ENCODE assay signal across 15 mouse cellular contexts in genomic region chr16:41839751-41840404, GRCm38 (mm10).
DNase-seq lines count a peak whose midpoint lies in the region; ATAC-seq and TF ChIP-seq lines count a peak whose summit lies in the region.
"Had no signal": no experiment of that assay in that cellular context is flagged by ENCODE, and none has a peak within 500 bp of the region (broad histone marks: within the 10 kb centered on the region; RNA-seq: fewer than 3 reads in every experiment).

No protein-coding gene starts in this region.

- TF ChIP-seq POLR2A in heart, adult 2 months (IDR thresholded peaks at IDR 0.05; ENCODE audit: insufficient read depth, low read depth, low read length) = no peak

- ATAC-seq in heart, embryonic 16.5 days (replicated peaks; ENCODE audit: extremely low read depth, insufficient read depth, low FRiP score) = 0 out of 2 replicates have a peak, but pooled peaks have one; percentile 49
- peak; percentile 63; the same call in 1 of the 2 replicates for ATAC-seq in stomach, embryonic 14.5 days (ENCODE audit: insufficient number of reproducible peaks, insufficient read depth, low FRiP score, low read depth)
- ATAC-seq in stomach, postnatal 0 days (ENCODE audit: low FRiP score, low TSS enrichment) = no peak
- ATAC-seq: midbrain, embryonic 16.5 days had no signal

- intact Hi-C loops in heart, adult 2 months (cut with DNase I) = loop anchor here (5.0 kb wide), 2 partner anchors 318 to 583 kb away; no protein-coding TSS in a partner anchor

- no peaks in the 10 kb centered on the region for H3K27me3 ChIP-seq in heart, embryonic 16.5 days (ENCODE audit: control insufficient read depth, insufficient read depth, low read length)
- no peaks in the 10 kb centered on the region for H3K27me3 ChIP-seq in heart, adult 2 months (ENCODE audit: control insufficient read depth, insufficient read depth, low read length)
- no peaks in the 10 kb centered on the region for H3K27me3 ChIP-seq in stomach, embryonic 14.5 days (ENCODE audit: control insufficient read depth, insufficient read depth, low read length)
- no peaks in the 10 kb centered on the region for H3K27me3 ChIP-seq in stomach, postnatal 0 days (ENCODE audit: control insufficient read depth, insufficient read depth, low read length)
- H3K27me3 ChIP-seq: embryonic facial prominence, embryonic 15.5 days; limb, embryonic 15.5 days had no signal

- H3K9me3 ChIP-seq in heart, embryonic 16.5 days (replicated peaks; ENCODE audit: control insufficient read depth, low read length) = no peaks in the 10 kb centered on the region
- no peaks in the 10 kb centered on the region for H3K9me3 ChIP-seq in stomach, embryonic 14.5 days (ENCODE audit: control insufficient read depth, low read depth, low read length)
- H3K9me3 ChIP-seq in stomach, postnatal 0 days (ENCODE audit: control insufficient read depth, low read length) = no peaks in the 10 kb centered on the region
- H3K9me3 ChIP-seq: embryonic facial prominence, embryonic 15.5 days; G1E; limb, embryonic 15.5 days had no signal

- TF ChIP-seq EP300 in heart, adult 2 months (IDR thresholded peaks at IDR 0.05; ENCODE audit: insufficient read depth, low read depth, low read length) = no peak
- no peak for TF ChIP-seq EP300 in stomach, postnatal 0 days (optimal IDR thresholded peaks at IDR 0.05)

- no peaks in the 10 kb centered on the region for H3K36me3 ChIP-seq in heart, embryonic 16.5 days (ENCODE audit: control insufficient read depth, insufficient read depth)
- H3K36me3 ChIP-seq in heart, adult 2 months (ENCODE audit: control insufficient read depth, insufficient read depth, low read length) = no peaks in the 10 kb centered on the region
- no peaks in the 10 kb centered on the region for H3K36me3 ChIP-seq in stomach, embryonic 14.5 days (ENCODE audit: control insufficient read depth, insufficient read depth, low read length)
- H3K36me3 ChIP-seq in stomach, postnatal 0 days (ENCODE audit: control insufficient read depth, insufficient read depth, low read length) = no peaks in the 10 kb centered on the region
- H3K36me3 ChIP-seq: embryonic facial prominence, embryonic 15.5 days; G1E; limb, embryonic 15.5 days had no signal

- no peaks in the 10 kb centered on the region for H3K79me2 ChIP-seq in heart, adult 2 months (replicated peaks; ENCODE audit: control insufficient read depth, insufficient read depth, low read length)

- no peak overlapping the region for H3K9ac ChIP-seq in heart, embryonic 16.5 days (ENCODE audit: low read length)
- no peak overlapping the region for H3K9ac ChIP-seq in heart, adult 2 months (ENCODE audit: low read depth, low read length)
- H3K9ac ChIP-seq in stomach, embryonic 14.5 days (replicated peaks; ENCODE audit: low read depth, low read length) = no peak overlapping the region
- H3K9ac ChIP-seq in stomach, postnatal 0 days (ENCODE audit: low read length) = no peak overlapping the region
- H3K9ac ChIP-seq: embryonic facial prominence, embryonic 15.5 days; limb, embryonic 15.5 days had no signal

- H3K4me2 ChIP-seq in heart, embryonic 16.5 days (ENCODE audit: low read depth, low read length) = no peak overlapping the region
- no peak overlapping the region for H3K4me2 ChIP-seq in stomach, embryonic 14.5 days (replicated peaks; ENCODE audit: low read depth, low read length)
- no peak overlapping the region for H3K4me2 ChIP-seq in stomach, postnatal 0 days (replicated peaks; ENCODE audit: low read depth)
- H3K4me2 ChIP-seq: embryonic facial prominence, embryonic 15.5 days; limb, embryonic 15.5 days had no signal

- no peak overlapping the region for H3K4me3 ChIP-seq in heart, embryonic 16.5 days (ENCODE audit: low read length)
- H3K4me3 ChIP-seq in heart, adult 2 months = no peak overlapping the region
- no peak overlapping the region for H3K4me3 ChIP-seq in stomach, embryonic 14.5 days (ENCODE audit: low read depth, low read length)
- H3K4me3 ChIP-seq in stomach, postnatal 0 days (ENCODE audit: low read depth, low read length) = no peak overlapping the region
- H3K4me3 ChIP-seq: embryonic facial prominence, embryonic 15.5 days; left cerebral cortex, adult 2 months; limb, embryonic 15.5 days had no signal

- WGBS in heart, embryonic 16.5 days = 64% methylated on average over 2 of the region's 2 CpGs
- WGBS in heart, adult 2 months = 69% methylated on average over 2 of the region's 2 CpGs
- WGBS in stomach, embryonic 14.5 days = 55% methylated on average over 2 of the region's 2 CpGs
- 60% methylated on average over 2 of the region's 2 CpGs for WGBS in stomach, postnatal 0 days

- no peak for DNase-seq in heart, adult 2 months
- peak; percentile 26 for DNase-seq in kidney, postnatal 10 days
- DNase-seq in kidney, adult 18-20 months = no peak
- no peak for DNase-seq in stomach, postnatal 0 days (ENCODE audit: low spot score)
- no peak for DNase-seq in right cerebral cortex, postnatal 4 days
- no peak for DNase-seq in frontal cortex, postnatal 10 days (ENCODE audit: low spot score in 2 of 2)
- DNase-seq: adrenal gland, postnatal 36 days; lung, adult 18-20 months had no signal

- H3K4me1 ChIP-seq in heart, embryonic 16.5 days (ENCODE audit: control insufficient read depth, insufficient read depth, low read length) = no peaks in the 10 kb centered on the region
- no peaks in the 10 kb centered on the region for H3K4me1 ChIP-seq in heart, adult 2 months (ENCODE audit: control insufficient read depth, insufficient read depth, low read length)
- peaks cover 3% of the 10 kb centered on the region; the same call in 1 of the 2 replicates for H3K4me1 ChIP-seq in stomach, embryonic 14.5 days (ENCODE audit: control insufficient read depth, insufficient read depth, low read length)
- no peaks in the 10 kb centered on the region for H3K4me1 ChIP-seq in stomach, postnatal 0 days (replicated peaks; ENCODE audit: control insufficient read depth, insufficient read depth)
- H3K4me1 ChIP-seq: embryonic facial prominence, embryonic 15.5 days; limb, embryonic 15.5 days had no signal

- no peak overlapping the region for H3K27ac ChIP-seq in heart, embryonic 16.5 days (ENCODE audit: low read length)
- no peak overlapping the region for H3K27ac ChIP-seq in heart, adult 2 months
- H3K27ac ChIP-seq in stomach, embryonic 14.5 days (ENCODE audit: low read length) = no peak overlapping the region
- no peak overlapping the region for H3K27ac ChIP-seq in stomach, postnatal 0 days (replicated peaks)
- H3K27ac ChIP-seq: embryonic facial prominence, embryonic 15.5 days; left cerebral cortex, adult 2 months; limb, embryonic 15.5 days had no signal

- TF ChIP-seq CTCF in heart, adult 2 months (IDR thresholded peaks at IDR 0.05) = no peak
- TF ChIP-seq CTCF in stomach, postnatal 0 days (IDR thresholded peaks at IDR 0.05; ENCODE audit: low read depth) = no peak
